Mouse (Mus musculus) brain, embryonic 14.5 days (tissue): ENCODE data around the gene Kank2. TPM values are rescaled to one million over a fixed set of nuclear protein-coding genes. Genes with fewer than 3 reads are reported as not detected.

Experiments used
- DNase-seq: peaks from one replicate; pipeline ENCODE4 v3.0.0-alpha.2; 2011; ENCODE audit warnings: low read depth
- CTCF ChIP-seq: fragments of 200-500 bp; IDR thresholded peaks from 2 replicates; pipeline ENCODE4 v1.5.1; 2012; ENCODE audit warnings: inconsistent platforms, mild to moderate bottlenecking, moderate library complexity, borderline replicate concordance; ENCODE audit not compliant: insufficient read depth, insufficient read length; ENCODE audit errors: extremely low read depth
- POLR2A ChIP-seq: fragments of 200-500 bp; IDR thresholded peaks from 2 replicates; pipeline ENCODE4 v1.6.1; 2012; ENCODE audit warnings: mild to moderate bottlenecking, inconsistent platforms, borderline replicate concordance; ENCODE audit not compliant: poor library complexity, insufficient read depth, insufficient read length, severe bottlenecking; ENCODE audit errors: extremely low read depth
- polyA plus RNA-seq: library from polyadenylated mRNA; depleted of rRNA; stranded (reverse); fragments of >200 nt; gene quantifications from 2 replicates; pipeline ENCODE4 v1.2.3, GENCODE M21; 2012; rRNA removed

Gene Kank2
- 5.9 and 10.8 TPM in 2 replicates for polyA plus RNA-seq

DNA sequence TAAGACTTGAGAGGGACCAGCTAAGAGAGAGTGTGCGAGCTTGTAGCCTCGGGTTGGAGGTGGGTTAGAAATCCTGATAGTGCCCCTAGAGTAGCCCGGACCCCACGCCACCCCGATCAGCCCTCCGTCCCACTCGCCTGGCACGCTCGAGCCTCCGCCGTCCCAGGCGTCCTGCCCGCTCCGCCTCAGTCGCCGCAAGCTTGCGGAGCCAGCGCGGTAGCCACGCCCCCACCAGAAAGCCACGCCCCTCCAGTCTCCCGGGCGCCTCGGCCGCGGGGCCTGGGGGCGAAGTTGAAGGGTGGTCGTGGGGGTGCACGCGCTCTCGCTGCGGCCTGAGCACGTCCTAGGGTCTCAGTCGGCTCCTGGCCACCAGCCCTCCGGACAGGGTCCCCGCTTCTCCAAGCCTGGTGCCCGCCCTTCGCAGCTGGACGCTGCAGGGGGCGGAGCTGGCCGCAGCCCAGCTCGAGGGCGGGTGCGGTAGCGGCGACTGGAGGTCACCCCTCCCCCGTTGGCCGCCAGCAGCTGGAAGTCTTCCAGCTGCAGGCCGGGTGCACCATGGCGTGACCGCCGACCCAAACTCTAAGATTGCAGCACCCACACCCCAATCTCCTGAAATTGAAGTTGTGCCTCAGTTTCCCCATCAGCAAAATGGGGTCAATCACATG lies at the start of gene Kank2:
Gene Kank2 (minus strand): TSS at position 400 of the 665 bp plus-strand sequence.
- peak; percentile 82 for DNase-seq

DNA sequence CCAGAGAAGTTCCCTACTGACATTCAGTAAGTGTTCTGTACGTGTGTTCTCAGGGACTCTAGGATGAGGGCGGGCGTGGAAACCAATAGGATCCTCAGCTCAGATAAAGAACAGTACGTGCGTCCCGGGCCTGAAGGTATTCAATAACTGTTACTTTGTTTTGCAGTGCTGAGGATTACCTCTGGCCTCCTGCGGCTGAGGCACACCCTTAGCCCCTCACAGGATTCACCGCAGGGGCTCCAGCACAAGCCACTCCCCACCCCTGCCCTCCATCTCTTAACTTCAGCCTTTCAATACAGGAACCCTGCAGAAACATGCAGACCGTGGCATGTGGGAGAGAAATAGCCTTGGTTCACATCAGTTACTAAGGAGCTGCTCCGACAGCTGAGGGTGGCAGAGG lies 49.4 kb upstream of the Kank2 start:
- no peak for TF ChIP-seq POLR2A
- no peak for TF ChIP-seq CTCF

More for the DNA sequence above, at the start of gene Kank2:
- TF ChIP-seq CTCF (no peak), POLR2A (0 out of 2 replicates have a peak, but pooled peaks have one; percentile 32)

DNA sequence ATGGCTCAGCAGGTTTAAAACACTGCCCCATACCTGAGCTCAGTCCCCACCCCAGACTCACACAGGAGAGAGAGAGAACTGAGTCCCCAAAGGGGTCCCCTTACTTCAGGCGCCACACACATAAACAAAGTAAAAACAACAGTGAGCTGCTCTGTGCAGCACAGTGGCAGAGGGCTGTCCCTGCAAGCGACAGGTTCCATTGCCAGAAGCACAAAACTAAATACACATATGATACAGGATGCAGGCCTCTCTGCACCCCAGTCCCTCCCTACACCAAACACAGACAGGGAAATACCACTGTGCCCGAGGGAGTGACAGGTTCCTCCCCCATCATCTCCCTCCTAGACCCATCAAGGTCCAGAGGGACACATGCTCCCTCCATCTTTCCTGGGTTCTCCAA lies 48.9 kb upstream of the Kank2 start:
- TF ChIP-seq POLR2A (no peak), CTCF (no peak)
- DNase-seq, result no peak

More for the DNA sequence above, 49.4 kb upstream of the Kank2 start:
- DNase-seq, result no peak

DNA sequence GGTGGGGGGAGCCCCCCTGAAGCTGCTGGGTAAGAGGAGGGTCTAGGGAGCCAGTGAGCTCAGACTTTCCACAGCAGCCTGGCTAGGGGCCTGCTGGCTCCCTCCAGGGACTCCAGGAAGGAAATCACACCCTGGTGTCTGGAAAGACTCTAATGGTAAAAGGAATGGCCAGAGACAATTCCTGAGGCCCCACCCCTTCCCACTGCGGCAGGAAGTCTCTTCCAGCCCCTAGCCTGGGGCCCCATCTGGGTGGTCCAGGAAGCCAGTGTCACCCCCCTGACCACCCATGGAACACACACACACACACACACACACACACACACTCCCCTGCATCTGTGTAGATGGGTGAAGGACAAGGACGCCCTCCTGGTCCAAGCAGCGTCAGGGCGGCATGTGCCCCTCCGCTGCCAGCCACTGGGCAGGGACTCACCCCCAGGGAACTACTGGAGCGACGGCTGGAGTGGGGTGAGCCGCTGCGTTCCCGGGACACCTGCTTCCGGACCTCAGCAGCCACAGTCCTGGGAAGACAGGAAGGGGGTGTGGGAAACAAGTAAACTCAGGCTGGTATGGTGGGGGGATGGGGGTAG lies 48.3 kb upstream of the Kank2 start:
- DNase-seq, result peak; percentile 12
- no peak for TF ChIP-seq CTCF
- TF ChIP-seq POLR2A, result no peak

DNA sequence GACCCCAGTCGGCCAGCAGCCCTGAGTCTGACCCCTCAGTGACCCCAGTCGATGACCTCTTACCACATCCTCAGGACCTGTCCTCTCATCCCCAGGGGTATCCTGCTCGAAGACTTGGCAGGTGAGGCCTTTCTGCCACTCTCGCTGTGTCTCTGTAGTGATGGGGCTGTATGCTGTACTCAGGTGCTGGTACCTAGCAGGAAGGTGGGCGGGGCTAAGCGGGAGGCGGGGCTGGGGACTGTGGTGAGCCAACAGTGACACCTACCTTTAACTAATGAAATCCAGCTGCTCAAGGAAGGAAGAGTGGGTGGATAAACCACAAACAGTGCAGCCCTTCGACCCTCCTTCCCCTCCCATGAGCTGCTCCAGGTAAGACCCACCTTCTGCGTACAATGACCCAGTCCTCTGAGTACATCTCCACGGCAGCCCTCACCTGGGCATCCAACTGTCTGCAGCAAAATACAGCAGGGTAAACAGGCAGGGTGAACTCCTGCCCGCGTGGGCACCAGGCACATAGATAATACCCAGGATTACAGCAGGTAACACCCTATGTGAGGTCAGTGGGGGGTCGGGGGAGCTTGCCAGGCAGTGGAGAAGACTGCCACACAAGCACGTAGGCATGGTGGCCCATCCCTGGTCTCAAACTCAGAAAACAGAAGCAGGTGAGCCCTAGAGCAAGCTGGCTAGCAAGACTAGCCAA lies 47.0 kb upstream of the Kank2 start:
- no peak for DNase-seq
- TF ChIP-seq POLR2A (no peak), CTCF (no peak)

DNA sequence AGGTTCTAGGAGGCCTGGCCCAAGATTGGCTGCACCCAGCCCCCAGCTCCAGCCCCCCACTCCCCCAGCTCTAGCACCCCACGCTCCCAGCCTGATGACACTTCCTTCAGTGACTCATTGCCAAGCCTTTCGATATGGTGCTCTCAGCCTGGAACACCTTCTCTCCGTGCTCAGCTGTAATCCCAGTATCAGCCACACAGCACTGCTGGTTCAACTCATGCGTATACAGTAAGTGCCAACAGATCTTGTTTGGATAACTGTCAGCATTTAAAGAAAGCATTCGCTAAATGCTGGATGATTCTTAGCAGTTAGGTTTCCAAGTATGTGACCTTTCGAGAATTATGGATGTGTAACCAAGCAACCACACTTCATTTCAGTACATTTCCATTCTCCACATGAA lies 44.5 kb upstream of the Kank2 start:
- TF ChIP-seq CTCF, result no peak
- TF ChIP-seq POLR2A, result no peak
- DNase-seq, result peak; percentile 6

DNA sequence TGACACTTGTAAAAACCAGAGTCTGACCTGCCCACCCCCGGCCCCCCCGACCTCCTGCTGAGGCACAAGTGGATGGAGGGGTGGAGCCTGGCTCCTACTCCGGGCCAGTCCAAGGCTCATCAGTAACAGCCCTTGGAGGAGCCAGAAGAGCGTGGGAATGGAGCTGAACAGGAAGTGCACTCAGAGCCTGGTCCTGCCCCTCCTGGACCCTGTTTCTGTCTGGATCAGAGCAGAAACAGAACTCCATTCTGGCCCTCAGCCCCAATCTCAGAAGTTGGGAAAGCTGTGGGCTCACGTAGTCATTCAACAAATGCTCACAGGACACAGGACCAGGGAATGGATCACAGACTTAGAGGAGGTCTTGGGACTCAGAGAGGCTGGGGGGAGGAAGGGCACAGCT lies 43.8 kb upstream of the Kank2 start:
- no peak for DNase-seq
- TF ChIP-seq CTCF (no peak), POLR2A (no peak)

DNA sequence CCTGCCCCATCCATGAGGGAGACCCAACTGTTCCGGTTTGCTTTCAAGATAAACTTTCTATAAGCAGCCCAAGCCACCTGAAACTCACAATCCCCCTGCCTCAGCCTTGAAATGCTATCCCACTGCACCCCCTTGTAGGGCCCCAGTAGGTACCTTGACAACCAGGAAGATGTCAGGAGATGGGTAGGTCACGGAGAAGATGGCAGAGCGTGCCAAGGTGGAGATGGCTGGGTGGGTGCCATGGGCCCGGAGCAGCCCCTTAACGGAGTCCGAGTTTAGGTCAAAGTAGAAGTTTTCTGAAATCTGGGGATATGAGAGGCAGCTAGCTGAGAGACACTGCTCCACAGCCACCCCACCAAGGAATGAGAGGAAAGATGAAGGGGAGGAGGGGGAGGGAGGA lies 42.8 kb upstream of the Kank2 start:
- no peak for DNase-seq
- TF ChIP-seq POLR2A, result no peak
- TF ChIP-seq CTCF, result no peak

DNA sequence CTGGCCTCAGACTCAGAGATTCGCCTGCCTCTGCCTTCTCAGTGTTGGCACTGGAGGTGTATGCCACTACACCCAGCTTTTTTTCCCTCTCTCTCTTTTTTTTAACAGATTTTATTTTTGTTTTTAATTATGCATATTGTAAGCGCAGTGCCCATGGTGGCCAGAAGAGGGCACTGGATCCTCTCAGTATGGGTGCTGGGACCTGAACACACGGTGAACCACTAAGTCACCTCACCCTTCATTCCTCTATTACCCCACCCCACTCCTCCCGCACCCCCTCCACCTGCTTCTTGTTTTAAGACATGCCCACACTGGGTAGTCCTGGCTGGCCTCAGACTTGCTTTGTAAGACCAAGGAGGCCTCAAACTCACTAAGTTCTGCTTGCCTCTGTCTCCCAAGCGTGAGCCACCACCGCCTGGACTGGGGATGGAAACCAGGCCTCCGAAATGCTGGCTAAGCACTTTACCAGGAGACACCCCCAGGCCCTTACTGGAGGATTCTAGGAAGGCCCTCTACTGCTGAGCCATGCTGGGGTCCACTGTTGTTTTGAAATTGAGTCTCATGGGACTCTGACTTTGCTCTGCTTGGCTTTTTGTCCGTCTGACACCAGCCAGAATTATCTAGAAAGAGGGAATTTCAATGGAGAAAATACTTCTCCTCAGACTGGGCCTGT lies 41.7 kb upstream of the Kank2 start:
- TF ChIP-seq CTCF, result peak; percentile 83
- TF ChIP-seq POLR2A, result no peak
- peak; percentile 59 for DNase-seq

DNA sequence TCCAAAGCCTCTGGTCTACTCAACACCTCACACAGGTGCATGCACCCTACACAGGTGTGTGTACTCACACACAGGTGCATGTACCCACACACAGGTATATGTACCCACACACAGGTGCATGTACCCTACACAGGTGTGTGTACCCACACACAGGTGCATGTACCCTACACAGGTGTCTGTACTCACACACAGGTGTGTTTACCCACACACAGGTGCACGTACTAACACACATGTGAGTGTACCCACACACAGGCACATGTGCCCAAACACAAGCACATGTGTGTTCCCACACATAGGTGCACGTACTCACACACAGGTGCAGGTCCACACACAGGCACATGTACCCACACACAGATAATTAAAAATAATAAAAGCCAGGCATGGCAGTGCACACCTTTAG lies 39.1 kb upstream of the Kank2 start:
- no peak for TF ChIP-seq POLR2A
- TF ChIP-seq CTCF, result no peak
- DNase-seq, result no peak
